Mouse (Mus musculus): ENCODE measurements around the gene Gm5136.

Gm5136 gene

GRCm38 (mm10) chr10:108699946-108700345 is at the start of gene Gm5136:
Gm5136 (minus strand) TSS chr10:108700160.
- no peak for DNase-seq (ENCODE audit: low spot score)

- DNase-seq (ENCODE audit: low spot score), result no peak
These were observed 43.8 kb upstream of the Gm5136 start for GRCm38 (mm10) chr10:108743759-108744158.

GRCm38 (mm10) chr10:108733982-108734381 is 34.0 kb upstream of the Gm5136 start:
- no peak for DNase-seq (ENCODE audit: low spot score)

- DNase-seq (ENCODE audit: low spot score), result no peak
These were observed 29.0 kb upstream of the Gm5136 start for GRCm38 (mm10) chr10:108728961-108729360.

- DNase-seq (ENCODE audit: low spot score), result no peak
These were observed 26.4 kb upstream of the Gm5136 start for GRCm38 (mm10) chr10:108726391-108726790.

GRCm38 (mm10) chr10:108724878-108725277 is 24.9 kb upstream of the Gm5136 start:
- no peak for DNase-seq (ENCODE audit: low spot score)

GRCm38 (mm10) chr10:108710514-108710913 is 10.6 kb upstream of the Gm5136 start:
- DNase-seq (ENCODE audit: low spot score), result no peak

- no peak for DNase-seq (ENCODE audit: low spot score)
These were observed 5.7 kb upstream of the Gm5136 start for GRCm38 (mm10) chr10:108705658-108706057.

- no peak for DNase-seq (ENCODE audit: low spot score)
These were observed 1.6 kb upstream of the Gm5136 start for GRCm38 (mm10) chr10:108701361-108702128.

GRCm38 (mm10) chr10:108697062-108697461 is 2.9 kb downstream of the Gm5136 start:
- no peak for DNase-seq (ENCODE audit: low spot score)

- DNase-seq (ENCODE audit: low spot score), result no peak
These were observed 9.0 kb downstream of the Gm5136 start for GRCm38 (mm10) chr10:108690954-108691353.

GRCm38 (mm10) chr10:108686696-108687095 is 13.3 kb downstream of the Gm5136 start:
- DNase-seq (ENCODE audit: low spot score), result no peak

GRCm38 (mm10) chr10:108679675-108680390 is 20.1 kb downstream of the Gm5136 start:
- no peak for DNase-seq (ENCODE audit: low spot score)

GRCm38 (mm10) chr10:108677053-108677452 is 22.9 kb downstream of the Gm5136 start:
- DNase-seq (ENCODE audit: low spot score), result no peak

GRCm38 (mm10) chr10:108668944-108669343 is 31.0 kb downstream of the Gm5136 start:
- no peak for DNase-seq (ENCODE audit: low spot score)

GRCm38 (mm10) chr10:108660295-108660694 is 39.7 kb downstream of the Gm5136 start:
- DNase-seq (ENCODE audit: low spot score), result no peak

- DNase-seq (ENCODE audit: low spot score), result no peak
These were observed 41.7 kb downstream of the Gm5136 start for GRCm38 (mm10) chr10:108658300-108658699.

GRCm38 (mm10) chr10:108657669-108658068 is 42.3 kb downstream of the Gm5136 start:
- no peak for DNase-seq (ENCODE audit: low spot score)

- no peak for DNase-seq (ENCODE audit: low spot score)
These were observed 43.1 kb downstream of the Gm5136 start for GRCm38 (mm10) chr10:108656898-108657297.

GRCm38 (mm10) chr10:108655074-108655473 is 44.9 kb downstream of the Gm5136 start:
- DNase-seq (ENCODE audit: low spot score), result no peak

GRCm38 (mm10) chr10:108652831-108653230 is 47.1 kb downstream of the Gm5136 start:
- DNase-seq (ENCODE audit: low spot score), result no peak

GRCm38 (mm10) chr10:108652066-108652465 is 47.9 kb downstream of the Gm5136 start:
- DNase-seq (ENCODE audit: low spot score), result no peak

- DNase-seq (ENCODE audit: low spot score), result no peak
These were observed 50.8 kb downstream of the Gm5136 start for GRCm38 (mm10) chr10:108649174-108649573.
